Mouse (Mus musculus): Measurements from ENCODE around the gene Rnf182. TPM values are rescaled to one million over a fixed set of nuclear protein-coding genes. Genes with fewer than 3 reads are reported as not detected.

Gene Rnf182
- polyA plus RNA-seq, 2 experiments from 2014 or later: 0.86 TPM; not detected in 1

DNA sequence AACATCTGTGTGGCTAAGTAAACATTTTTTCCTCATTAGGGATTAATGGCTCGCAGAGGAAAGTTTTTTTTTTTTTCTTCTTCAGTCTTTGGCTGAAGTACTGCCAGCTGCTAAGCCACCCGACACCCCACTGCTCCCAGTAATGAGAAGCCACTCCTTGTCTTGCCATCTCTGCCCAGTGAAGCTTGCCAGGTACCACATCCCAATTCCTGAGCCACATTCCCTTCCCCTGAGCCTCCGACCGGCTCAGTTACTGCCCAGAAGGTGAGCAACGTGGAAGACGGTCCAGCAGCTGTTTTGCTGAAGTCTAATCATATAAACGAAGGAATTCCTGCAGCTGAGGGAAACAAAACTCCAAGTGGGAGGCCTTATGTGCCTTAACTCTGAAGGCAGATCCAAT, 88.0 kb downstream of the Rnf182 start:
- no peak for ATAC-seq

DNA sequence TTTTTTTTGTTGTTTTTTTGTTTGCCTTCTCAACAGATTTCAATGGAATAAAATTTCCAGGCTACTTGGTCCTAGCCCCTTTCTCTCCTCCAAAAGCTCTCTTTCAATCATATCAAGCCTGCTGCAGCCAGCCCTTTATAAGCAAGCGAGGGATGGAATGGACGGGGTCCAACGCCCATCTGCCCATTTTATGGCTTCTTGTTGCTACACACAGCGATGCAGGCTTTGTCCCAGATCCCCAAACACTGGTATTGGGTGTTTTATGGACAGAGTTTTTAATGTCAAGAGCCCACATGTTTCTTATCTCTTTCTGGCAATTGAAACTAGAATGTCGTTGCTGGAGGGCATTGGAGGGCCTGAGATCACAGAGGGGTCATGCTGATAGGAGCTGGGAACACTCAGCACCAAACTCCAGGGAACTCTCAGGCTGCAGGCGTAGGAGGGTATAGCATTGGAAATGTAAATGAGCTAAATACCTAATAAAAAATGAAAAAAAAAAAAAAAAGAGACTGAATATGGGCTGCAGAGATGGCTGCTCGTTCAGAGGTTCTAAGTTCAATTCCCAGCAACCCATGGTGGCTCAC, 89.1 kb downstream of the Rnf182 start:
- no peak for ATAC-seq

DNA sequence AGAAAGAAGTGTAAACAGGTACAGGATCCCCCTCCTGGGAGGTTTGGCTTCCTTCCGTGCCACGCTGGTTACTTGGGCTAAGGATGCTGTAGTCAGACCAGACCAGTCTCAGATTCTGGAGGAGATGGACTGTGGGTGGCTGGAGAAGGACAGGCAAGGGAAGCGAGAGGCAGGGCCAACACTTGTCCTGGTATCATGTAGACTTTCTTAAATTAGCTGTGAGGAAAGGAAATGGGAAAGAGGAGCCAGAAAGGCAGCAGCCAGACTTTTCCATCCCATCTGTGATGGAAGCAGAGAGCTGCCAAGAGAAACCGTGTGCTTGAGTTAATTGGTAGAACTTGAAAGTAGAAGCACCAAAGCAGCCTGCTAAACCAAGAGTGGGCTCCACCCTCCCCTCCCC, 90.9 kb downstream of the Rnf182 start:
- no peak for ATAC-seq

GRCm38 (mm10) chr13:43709529-43709928, 94.0 kb downstream of the Rnf182 start:
- ATAC-seq: no peak

DNA sequence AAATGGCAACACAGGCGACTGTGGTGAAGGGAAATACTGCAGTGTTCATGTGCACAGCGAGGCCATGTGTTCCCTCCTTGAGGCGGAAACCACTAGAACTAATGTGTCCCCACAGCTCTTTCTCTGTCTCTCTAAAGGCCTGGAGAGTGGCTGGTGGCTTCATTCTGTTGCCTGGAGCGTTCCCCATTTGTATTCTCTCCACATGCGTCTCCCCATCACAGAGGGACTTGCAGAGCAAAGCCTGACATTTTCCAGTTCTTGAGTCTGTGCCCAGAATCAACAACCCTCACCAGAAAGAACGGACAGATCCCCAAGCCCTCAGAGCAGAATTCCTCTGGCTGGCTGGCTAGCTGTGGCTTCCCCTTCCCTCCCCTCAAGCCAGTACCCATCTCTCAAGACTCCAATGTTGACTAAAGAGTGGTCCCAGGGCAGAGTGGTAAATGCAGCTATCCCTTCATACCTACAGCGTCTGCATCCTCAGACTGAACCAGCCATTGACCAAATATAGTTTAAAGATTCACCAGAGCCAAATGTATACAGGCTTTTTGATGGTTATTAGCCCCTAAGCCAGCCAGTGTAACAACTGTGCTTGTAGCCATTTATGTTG, 96.3 kb downstream of the Rnf182 start:
- no peak for ATAC-seq

DNA sequence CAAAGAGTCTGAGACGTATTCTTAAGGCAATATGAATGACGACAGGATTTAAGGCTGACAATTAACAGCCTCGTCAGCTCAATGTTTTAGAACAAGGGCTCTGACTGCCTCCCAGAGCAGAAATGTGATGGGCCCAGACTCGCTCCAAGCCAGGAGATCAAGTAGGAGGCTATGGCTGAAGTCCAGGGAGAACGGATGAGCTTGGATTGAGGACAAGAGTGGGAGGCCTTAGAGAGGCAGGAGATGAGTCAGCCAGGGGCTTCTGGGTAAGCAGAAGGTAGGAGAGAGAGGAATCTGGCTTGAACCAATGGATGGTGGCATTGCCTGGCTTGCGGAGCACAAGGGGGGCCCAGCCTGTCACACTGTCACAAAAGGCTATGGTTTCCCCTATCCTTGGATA, 99.2 kb downstream of the Rnf182 start:
- no peak for ATAC-seq

DNA sequence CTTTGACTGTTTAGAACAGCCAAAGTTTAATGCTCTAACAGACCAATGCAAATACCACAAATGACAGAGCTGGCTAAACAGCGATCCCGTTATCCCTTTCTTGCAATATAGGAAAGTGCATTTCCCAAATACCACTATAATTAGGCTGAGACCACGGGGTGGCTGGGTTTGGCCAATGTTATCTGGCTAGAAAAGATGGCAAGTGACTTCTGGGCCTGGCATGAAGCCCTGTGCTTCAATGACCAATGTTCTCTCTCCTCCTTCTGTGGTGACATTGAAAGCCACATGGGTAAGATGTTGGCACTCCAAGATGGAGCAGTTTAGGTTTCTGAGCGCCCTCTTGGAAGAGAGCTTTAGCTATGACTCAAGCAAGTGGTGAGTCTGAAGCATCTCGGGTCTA, 100.0 kb downstream of the Rnf182 start:
- ATAC-seq: no peak

GRCm38 (mm10) chr13:43716514-43717036, 101.1 kb downstream of the Rnf182 start:
- no peak for ATAC-seq

DNA sequence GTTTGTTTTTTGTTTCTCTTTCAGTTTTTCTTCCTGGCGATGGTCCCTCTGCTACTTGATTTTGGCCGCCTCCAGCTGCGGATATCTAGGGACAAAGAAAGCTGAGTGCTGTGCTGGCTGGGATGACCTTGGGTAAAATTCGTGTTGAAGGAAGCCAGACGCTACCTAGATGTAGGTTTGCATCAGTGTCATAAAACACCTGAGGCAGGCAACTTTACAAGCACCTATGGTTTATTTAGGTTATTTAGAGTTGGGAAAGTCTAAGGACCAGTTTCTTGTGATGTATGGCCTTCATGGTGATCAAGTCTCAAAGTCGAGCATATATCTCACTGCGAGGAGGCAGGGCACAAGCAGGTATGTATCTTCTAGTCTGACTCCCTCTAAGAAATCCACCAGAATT, 102.7 kb downstream of the Rnf182 start:
- ATAC-seq: no peak

- ATAC-seq: no peak
These were observed 105.0 kb downstream of the Rnf182 start for GRCm38 (mm10) chr13:43720496-43720895.

Other genes starting within 250 kb of the Rnf182 start
- gene Nol7, start 217.3 kb upstream of the Rnf182 start, polyA plus RNA-seq (2017; shearing (Covaris generic)): 100 to 1,000 TPM; 146 to 156 TPM
- gene Ranbp9, start 134.4 kb upstream of the Rnf182 start, polyA plus RNA-seq (2017; shearing (Covaris generic)): 10 to 100 TPM; 28.5 to 32.8 TPM
- 10 to 100 TPM; 11.0 to 11.2 TPM for gene Mcur1, start 55.5 kb upstream of the Rnf182 start, polyA plus RNA-seq (2017; shearing (Covaris generic))
- 100 to 1,000 TPM; 170 to 252 TPM for gene Cd83, start 169.1 kb downstream of the Rnf182 start, polyA plus RNA-seq (2017; shearing (Covaris generic))

Data from activated CD4-positive, CD25-positive, alpha-beta regulatory T cell, adult 4 months (primary cell).